Mouse (Mus musculus): ENCODE measurements around the gene Vamp3.

Gene Vamp3

DNA sequence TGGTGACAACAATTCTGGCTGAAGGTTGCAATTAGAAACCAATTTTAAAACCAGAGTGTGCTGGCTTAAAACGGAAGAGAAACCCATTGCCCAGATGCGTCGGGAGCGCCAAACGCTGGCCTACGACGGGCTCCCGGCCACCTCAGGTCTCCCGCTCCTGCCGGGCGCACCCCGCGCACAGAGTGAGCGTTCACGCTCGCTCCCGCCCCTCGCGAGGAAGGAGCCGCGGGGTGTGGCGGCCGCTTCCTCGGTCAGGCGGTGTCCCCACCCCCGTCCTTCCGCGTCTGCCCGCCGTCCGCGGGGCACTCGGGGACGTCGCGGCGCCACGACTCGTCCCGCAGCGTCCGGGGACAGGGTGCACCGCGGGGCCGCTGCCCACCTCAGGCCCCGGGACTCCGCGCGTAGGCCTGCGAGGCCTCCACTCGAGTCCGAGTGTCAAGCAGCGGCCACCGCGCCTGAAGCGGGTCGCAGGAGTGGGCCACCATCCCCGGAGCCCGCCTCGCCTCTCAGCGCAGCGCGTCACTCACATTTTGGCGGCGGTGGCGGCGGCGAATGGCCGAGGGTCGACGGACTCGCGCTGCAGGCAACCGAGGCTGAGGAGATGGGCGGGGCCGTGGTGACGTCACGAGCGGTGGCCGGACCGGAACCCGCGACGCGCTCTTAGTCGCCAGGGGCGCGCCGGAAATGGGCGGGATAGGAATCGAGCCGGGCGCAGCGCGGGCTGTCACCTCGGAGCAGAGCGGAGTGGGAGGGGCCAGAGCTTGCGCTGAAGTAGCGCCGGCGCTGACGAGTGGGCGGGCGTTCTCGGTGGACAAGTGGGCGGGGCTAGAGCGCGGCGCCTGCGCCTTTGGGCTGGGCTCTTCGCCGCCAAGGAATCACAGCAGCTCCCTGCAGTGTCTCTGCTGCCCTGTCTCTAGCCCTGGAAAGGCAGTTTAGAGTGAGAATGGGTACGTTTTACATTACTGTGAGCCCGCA lies at the start of gene Vamp3:
Gene Vamp3 (minus strand): TSS at position 617 of the 975 bp plus-strand sequence.
- DNase-seq (ENCODE audit: low spot score): peak; percentile 100

DNA sequence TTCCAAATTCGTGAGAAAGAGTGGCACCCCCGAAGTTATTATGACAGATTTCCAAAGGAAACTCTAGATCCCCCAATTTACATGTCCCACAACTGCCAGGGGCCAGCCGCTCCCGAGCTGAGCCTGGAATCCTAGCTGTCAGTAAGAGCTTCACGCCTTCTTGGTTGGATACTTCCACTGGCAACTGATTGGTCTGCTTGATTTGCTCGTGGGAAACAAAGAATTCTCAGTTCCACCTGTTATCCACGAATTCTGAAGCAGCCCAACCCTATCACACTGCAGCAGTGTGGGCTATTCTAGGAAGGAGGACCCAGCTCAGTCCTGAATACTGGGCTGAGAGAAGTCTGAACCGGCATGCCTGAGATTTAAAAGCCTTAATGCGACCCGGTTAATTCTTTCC lies 48.7 kb upstream of the Vamp3 start:
- DNase-seq (ENCODE audit: low spot score): no peak

DNA sequence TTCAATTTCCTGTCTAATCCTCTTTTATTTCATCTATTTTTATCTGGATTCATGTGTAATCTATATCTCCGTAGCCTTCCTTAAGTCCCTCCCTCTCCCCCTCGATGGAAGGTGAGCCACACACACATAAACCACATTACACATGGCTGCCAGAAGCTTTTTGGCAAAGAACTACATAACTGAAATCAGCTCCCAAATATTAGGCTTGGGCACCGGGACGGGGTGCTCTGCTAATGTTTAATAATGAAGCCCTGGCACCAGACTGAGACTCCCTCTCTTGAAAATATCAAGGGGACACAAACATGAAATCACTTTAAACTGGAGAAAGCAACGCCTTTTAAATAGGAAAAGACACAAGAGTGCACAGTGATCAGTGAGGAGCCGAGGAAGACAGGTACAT lies 48.1 kb upstream of the Vamp3 start:
- no peak for DNase-seq (ENCODE audit: low spot score)

DNA sequence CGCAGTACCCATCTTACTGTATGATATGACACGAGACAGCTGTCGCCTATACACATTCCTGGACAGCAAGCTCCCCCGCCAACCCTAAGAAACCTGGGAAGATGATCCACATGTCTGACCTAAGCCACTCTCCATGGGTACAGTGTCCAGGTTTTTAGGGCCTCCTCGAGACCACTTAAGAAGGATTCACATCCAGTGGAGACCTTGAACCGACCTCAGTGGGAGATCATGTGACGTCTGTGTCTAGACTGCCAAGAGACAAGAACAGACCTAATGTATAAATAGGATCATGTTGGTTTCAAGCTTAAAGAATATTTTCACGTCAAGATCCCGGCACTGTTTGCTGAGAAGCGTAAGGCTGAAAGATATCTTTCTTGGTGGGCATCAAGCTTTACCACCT lies 46.4 kb upstream of the Vamp3 start:
- DNase-seq (ENCODE audit: low spot score): no peak

DNA sequence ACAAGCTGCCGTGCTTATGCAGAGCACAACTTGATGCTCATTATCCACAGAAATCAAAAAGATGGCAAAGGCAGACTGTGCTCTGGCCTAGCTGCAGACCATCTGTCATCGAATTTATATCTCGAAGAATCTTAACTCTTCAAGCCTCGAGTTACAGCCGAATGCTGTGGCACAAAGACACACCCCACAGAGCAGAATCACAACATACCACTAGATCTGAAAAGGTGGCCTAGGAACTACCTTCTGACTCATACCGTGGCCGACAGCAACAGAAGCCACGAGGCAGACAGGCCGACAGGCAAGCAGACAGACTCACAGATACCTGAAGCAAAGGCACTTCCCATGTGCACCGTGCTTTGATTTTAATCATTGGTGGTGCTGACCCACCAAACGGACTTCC lies 45.9 kb upstream of the Vamp3 start:
- DNase-seq (ENCODE audit: low spot score): no peak

DNA sequence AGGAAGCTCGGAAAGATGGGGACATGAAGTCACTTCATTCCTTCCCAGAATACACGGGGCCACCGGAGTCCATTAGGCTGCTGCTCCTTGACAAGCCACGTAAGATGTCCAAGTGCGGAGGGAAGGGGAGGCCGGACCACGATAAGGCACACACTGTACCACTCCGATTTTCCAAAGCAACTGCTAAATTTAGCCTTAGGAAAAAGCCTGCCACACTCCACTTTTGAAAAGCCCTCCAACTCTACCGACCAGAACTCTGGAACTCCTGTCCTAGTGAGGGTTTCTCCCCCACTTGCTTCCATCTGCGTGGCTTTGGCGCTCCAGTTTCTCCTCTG lies 39.3 kb upstream of the Vamp3 start:
- no peak for DNase-seq (ENCODE audit: low spot score)

DNA sequence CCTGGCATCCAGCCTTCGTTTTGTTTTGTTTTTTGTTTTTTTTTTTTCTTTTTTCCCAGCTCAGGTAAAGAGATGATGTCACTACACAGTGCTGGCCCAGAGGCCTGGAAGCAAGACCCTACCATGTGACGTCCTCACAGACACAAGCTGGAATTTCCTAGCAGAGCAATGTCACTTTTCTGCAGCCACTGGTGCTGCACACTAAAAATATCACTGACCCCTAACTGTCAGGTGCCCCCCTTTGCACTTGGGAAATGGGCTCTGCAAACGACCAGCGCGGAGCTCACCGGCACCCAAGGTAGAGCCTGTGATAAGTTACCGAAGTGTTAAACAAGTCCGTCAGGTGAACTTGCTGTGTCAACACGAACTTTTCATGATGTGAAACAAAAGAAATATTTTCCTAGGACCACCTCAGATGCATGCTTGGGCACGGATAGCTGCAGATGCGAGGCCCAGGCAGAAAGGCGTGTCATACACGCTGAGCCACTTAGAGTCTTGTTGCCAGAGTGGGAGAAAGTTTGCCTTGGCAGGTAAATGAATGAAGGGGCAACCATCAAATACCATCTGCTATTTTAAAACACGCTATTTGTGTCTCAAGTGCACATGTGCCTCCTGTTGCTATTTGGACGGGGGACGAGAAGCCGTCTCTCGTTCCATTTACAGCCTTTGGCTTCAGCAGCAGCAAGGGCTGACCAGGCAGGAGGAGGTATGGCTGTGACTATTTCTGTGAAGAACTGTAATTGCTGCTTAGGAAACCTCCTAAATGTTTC lies 38.8 kb upstream of the Vamp3 start:
- no peak for DNase-seq (ENCODE audit: low spot score)

DNA sequence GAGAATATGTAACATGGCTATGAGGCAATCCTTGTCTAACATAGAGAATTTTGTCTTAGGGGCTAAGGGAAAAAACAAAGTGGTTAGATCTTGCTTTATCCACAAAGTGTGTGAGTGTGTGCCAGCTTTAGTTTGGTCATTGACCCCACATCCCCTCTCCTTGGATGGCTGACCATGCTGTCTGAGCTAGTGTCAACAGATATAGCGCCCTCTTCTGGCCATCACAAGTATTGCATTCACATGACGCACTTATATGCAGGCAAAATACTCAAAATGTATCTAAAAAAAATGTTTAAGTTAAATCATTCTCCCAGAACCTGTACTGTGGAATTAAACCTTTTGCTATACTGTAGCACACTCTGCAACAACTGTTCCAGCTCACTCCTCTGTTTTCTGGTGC lies 37.4 kb upstream of the Vamp3 start:
- DNase-seq (ENCODE audit: low spot score): no peak

DNA sequence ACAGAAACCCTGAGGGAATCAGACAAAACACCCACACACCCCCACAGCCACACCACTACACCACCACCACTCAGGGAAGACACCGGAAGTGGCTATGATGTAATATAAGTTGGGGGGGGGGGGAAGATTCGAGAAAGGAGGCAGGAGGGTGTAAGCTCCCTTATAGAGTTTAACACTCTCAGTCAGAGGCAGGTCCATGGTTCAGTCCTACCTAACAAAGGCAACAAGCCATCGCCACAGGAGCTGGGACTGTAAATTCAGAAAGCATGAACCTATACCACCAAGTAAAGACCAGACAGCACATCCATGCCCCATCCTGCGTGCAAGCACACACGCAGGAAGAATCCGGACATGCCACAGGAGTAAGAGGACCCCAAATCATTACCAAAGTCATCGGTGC lies 31.5 kb upstream of the Vamp3 start, which contains the start of gene Gm13090:
Gene Gm13090 (plus strand): TSS at position 301 of the 400 bp plus-strand sequence.
- no peak for DNase-seq (ENCODE audit: low spot score)

DNA sequence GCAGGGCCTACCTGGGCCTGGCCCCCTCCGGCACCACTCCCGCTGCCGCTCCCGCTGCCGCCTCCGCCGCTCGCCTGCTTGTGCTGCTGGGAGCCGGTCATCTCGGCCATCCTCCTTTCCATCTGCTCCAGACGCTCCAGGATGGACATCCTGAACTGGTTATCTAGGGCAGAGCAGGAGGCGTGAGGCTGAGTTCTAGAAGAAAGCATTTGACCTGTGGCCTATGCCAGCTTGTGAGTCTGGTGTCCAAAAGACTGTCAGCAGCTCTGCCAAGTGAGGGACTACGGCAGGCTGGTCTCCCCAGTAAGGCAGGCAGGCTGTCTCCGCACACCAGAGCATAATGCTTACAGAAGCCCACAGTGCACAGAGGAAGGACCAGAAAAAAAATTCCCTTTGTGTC lies 31.1 kb upstream of the Vamp3 start:
- no peak for DNase-seq (ENCODE audit: low spot score)

DNA sequence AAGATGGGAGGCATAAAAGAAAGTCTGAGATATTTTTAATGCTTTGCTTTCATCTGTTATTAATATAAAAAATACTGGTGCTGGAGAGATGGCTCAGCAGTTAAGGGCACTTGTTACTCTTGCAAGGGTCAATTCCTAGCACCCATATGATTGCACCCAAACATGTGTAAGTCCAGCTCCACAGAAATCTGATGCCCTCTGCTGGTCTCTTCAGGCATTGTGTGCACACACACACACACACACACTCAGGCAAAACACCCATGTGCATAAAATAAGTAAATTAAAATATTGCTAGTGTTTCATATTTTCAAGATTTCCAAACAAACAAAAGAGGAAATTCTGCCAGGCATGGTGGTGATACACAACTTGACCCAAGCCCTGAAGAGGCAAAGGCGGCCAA lies 29.6 kb upstream of the Vamp3 start:
- DNase-seq (ENCODE audit: low spot score): no peak

DNA sequence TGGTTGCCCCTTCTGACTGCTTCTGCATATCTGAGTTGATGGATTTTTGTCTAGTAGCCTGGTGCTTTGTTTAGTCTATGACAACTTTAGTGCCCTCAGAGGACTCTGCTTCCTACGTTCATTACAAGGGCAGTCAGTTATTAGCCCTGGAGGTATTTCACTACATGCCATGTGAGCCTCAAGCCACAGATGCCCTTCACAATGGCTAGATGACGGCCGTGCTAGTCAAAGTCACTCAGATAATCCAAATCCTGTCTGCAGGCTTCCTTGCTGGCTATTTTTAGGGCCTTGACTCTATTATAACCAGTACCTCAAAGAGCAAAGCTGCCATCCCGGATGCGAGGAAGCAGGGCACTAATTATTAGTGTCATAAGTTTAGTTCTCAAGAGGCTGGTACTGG lies 25.3 kb upstream of the Vamp3 start:
- DNase-seq (ENCODE audit: low spot score): no peak

DNA sequence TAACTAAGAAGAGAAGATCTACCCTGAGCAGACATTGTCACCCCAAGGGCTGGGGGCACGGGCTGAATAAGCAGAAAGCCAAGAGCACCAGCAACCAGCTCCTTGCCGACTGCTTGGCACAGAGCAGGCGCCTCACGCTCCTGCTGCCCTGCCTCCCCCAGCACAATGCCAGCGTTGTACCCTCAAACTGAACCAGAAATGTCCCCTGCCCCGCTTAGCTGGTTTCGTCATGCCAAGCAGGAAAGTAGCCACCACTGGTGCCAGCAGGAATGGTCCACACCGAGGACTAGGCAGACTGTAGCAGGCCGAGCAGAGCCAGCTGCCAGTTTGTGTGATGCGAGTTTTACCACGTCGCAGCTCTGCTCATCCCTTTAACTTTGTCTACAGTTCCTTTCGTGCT lies 24.2 kb upstream of the Vamp3 start:
- no peak for DNase-seq (ENCODE audit: low spot score)

DNA sequence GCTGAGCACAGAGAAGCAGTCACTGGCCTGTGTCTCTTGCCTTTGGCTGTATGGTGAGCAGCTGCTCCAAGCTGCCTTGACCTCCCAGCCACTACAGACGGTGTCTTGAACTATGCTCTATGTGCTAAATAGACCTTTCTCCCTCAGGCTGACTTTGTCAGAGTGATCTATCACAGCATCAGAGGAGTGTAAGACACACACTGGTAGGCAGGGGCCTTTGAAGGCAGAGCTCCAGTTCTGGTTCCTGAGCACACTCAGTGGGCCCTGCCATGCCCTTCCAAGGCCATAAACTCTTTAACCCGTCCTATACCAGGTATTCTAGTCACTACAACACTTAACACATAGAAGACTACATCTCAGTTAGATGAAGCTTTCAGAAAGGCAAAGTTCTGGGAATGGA lies 23.6 kb upstream of the Vamp3 start:
- DNase-seq (ENCODE audit: low spot score): no peak

DNA sequence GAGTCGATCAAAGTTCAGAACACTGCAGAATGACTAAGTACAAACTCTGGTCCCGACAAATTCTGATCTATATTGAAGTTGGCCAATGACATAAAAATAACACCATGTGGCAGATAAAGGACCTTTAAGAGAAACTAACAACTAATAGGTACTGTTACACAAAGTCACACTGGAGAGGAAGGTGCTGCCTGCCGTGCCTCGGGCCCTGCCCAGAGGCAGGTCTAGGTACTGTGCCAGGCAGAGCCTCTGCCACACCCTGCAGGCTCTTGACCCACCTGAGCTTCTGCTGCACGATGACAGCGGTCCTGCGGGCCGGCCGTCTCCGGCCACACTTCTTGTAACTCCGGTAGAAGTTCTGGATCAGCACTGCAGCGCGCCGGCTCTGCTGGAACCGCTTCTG lies 17.1 kb upstream of the Vamp3 start:
- DNase-seq (ENCODE audit: low spot score): no peak

DNA sequence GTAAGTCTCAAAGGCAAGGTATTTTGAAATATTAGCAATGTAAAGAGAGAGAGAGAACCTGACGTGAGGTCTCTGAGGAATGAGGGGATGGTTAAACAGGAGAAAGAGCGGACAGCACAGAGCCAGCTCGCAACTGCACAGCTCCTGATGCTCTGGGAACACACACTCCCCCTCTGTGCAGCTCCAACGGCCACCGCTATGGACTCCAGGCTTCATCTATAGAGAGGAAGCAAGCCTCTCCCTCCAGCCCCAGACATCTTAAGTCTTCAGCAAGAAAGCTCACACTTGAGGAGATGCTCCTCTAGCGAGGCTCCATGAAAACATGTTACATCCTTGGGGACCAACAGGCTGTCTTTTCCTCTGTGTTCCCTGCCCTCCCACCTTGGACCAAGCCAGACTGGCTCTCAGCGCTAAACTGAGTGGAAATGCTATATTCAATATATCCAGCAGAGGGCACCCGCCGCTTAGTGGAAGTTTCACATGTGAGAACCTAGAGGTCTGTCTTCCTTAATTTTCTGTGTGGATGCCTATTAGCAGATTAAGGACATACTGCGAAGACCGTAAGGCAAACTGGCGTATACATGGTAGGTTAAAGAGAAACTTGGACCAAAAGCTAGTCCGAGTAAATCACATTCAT lies 15.5 kb upstream of the Vamp3 start:
- peak; percentile 77 for DNase-seq (ENCODE audit: low spot score)

DNA sequence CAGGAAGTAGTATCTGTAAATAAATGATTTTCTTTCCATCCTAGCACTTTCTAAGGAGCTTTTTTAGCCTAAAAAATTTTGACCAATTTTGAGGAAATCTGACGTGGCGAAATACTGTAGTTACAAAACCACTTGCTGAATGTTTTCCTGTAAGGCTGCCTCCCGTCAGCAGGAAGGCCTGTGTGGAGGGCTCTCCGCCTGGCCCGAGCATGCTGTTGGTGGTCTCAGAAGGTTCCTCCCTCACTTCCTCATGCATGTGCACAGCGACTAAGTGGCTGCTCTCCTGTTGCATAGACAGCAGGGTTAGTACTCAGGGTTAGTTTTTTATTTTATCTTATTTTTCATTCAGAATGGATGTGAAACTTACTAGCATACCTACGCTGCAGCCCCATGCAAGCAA lies 13.2 kb upstream of the Vamp3 start:
- no peak for DNase-seq (ENCODE audit: low spot score)

DNA sequence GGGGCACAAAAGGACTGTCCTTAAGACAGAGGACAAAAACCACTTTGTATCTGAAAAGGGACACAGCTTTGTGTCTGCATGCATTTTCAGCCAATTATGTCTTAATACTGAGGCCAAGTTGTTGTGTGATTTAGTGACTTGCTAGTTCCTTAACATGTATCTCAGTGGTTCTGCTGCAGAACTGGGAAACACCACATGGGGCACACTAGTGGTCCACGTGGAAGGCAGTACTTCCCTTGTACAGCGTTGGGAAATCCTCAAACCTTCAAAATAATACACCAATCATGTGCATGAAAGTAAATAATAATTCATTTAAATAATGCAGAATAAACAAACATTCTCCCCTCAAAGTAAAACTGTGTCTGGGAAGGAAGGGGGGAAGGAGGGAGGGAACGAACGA lies 11.0 kb upstream of the Vamp3 start:
- no peak for DNase-seq (ENCODE audit: low spot score)

DNA sequence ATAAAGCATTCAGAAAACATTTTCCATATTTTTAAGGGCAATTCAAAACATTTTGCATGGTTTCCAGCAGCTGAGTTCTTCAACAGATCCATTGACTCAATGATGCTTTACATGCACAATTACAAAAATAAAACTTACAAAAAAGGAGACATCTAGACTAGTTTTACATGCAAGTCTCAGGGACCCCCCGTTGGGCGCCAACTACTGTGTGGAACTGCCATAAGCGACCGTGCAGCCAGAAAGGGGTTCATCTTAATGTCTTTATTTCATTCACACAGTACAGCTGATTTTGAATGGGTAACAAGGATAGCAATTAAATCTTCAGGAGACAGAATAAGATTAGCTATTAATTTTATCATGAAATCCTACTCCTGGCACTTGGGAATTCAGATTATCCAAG lies 1.8 kb upstream of the Vamp3 start:
- DNase-seq (ENCODE audit: low spot score): no peak

DNA sequence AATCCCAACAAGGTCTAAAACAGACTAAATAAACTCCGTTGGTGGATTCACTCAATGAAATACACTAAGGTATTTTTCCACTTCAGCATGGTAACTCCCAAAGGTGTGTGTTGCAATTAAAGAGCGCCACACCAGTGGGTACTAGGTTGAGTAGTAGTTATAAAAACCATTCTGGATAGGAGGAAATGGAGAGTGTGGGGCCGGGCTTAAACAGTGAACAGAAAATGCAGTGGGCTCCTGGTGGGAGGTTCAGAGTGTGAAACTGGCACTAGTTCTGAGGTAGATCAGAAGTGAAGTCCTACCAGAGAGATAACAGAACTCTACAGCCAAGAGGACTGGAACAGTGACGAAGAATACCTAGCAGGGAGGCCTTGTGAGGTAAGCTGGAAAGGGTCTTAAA lies 871 bp upstream of the Vamp3 start:
- no peak for DNase-seq (ENCODE audit: low spot score)

DNA sequence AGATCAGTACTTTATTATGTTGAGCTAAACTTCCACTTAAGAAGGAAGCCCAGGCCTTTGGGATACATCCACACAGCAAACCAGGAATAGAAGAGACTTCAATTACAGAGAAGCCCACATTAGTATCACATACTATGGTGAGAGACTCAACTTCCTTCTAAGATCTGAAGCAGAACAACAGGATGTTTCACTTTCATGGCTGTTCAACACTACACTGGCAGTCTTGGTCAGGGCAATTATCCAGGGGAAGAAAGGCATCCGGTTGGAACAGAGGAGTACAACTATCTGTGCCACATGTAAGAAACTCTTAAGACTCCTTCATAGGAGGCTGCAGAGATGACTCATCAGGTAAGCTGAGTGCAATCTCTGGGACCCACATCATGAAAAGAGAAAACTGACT lies 6.6 kb downstream of the Vamp3 start:
- DNase-seq (ENCODE audit: low spot score): no peak

DNA sequence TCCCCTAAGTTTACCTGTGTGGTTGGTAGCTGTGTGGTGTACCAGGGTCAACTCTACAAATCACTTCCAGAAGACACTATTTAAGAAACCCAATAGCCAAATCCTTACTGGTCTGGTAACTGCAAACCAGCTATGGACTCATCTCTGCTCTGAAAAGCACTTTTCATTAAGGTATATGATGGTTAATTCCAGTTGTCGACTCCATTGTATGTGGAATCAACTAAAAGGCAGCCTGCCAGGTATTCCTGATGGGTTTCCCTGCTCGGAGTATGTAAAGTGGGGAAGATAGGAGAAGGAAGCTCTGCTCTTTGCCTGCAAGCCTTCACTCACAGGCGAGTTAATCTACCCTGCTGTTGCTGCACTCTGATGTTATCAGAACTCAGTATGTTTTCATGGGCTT lies 11.2 kb downstream of the Vamp3 start:
- DNase-seq (ENCODE audit: low spot score): no peak

Measured in urinary bladder, postnatal 14 days (tissue).